Mouse (Mus musculus): ENCODE results near the gene Gm3752. TPM values are rescaled to one million over a fixed set of nuclear protein-coding genes. Genes with fewer than 3 reads are reported as not detected.
"Not testable (repeated sequence)": the region's sequence is repeated elsewhere in the genome, so short reads cannot be mapped to it uniquely, and the experiment has no call there.

The Gm3752 gene
- polyA plus RNA-seq (2012; rRNA removed): 0.55 and 1.7 TPM in 2 replicates

DNA sequence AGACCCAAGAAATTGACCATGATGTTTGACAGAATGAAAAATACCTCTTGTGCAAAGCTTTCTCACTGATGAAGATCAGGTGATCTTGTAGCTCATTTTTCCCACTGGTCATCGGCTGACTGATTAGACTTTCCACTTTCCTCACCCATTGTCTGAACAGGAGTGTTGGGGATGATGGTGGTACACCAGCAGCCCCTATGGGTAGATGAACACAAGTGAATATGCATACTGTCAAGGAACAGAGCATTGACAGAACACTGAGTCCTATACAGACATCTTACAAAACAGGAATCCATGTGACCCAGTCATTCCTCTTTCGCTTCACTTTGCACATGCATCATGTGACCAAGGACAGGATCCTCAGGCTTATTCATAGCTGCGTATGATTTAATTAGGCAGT lies at the start of gene Gm3752:
Gm3752 (minus strand) TSS at position 101 of the 400 bp plus-strand sequence.
- H3K36me3 ChIP-seq (ENCODE audit: control insufficient read depth, insufficient read depth, low read length); H3K27ac ChIP-seq (ENCODE audit: control insufficient read depth, insufficient read depth, low read depth, low read length); H3K4me3 ChIP-seq (ENCODE audit: control insufficient read depth, low read depth, low read length); H3K4me1 ChIP-seq (ENCODE audit: control insufficient read depth, insufficient read depth, low read length); H3K27me3 ChIP-seq (ENCODE audit: control insufficient read depth, insufficient read depth, low read length): not testable (repeated sequence)

DNA sequence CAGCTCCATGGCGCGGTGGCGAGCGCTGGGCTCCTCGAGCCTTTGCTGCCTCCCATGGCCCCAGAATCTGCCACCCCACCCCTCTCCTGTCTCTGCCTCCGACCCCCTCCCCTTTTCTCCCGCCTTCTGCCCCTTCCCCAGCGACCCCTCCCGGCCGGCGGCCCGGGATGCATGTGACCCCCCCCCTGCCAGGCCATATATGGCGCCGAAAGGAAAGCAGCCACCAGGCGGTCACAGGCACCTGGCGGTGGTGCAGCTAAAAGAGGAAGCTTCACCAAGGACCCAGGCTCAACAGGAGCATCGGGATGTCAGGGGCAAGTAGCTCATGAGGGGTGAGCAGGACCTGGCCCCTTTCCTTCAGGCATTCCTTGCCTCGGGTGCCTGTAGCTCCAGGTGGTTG lies 5.2 kb upstream of the Gm3752 start:
- H3K27ac ChIP-seq (ENCODE audit: control insufficient read depth, insufficient read depth, low read depth, low read length); H3K27me3 ChIP-seq (ENCODE audit: control insufficient read depth, insufficient read depth, low read length); H3K4me1 ChIP-seq (ENCODE audit: control insufficient read depth, insufficient read depth, low read length); H3K36me3 ChIP-seq (ENCODE audit: control insufficient read depth, insufficient read depth, low read length); H3K4me3 ChIP-seq (ENCODE audit: control insufficient read depth, low read depth, low read length): not testable (repeated sequence)

DNA sequence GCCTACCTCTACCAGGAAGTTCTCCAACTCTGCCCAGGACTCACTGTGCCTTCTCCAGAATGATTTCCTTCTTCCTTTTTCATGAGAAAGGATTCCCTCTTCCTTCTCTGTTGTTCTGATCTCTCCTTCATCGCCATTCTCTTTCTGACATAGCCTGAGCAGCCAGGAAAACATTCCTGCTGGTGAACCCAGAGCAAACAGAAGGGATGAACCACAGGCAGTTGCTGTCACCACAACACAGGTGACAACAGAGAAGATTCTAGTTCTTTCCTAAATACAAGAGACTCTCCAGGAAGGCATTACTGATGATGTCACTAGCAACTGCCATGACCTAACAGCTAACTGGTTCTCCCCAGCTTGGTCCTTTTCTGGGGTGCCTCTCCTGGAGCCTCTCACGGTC lies 32.7 kb downstream of the Gm3752 start, which contains the start of gene Gm3755:
Gm3755 (minus strand) TSS at position 101 of the 400 bp plus-strand sequence.
- not testable (repeated sequence) for H3K4me1 ChIP-seq (ENCODE audit: control insufficient read depth, insufficient read depth, low read length); H3K27ac ChIP-seq (ENCODE audit: control insufficient read depth, insufficient read depth, low read depth, low read length); H3K4me3 ChIP-seq (ENCODE audit: control insufficient read depth, low read depth, low read length); H3K36me3 ChIP-seq (ENCODE audit: control insufficient read depth, insufficient read depth, low read length); H3K27me3 ChIP-seq (ENCODE audit: control insufficient read depth, insufficient read depth, low read length)

DNA sequence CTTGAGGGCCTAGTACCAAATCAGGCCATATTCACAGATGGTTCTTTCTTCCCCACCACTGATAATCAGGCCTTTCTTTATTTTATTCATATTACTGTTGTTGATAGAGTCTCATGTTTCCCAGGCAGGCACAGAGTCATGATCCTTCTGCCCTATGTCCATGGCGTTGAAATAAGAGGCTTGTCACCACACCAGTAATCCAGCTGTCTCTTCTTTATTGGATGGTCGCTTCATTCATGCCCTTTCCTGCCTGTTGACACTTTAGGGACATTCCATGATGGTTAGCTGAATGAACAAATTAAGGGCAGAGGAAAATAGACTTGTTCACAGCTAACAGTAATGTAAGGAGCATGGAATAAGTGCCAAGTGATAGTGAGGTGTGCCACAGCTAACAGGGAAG lies 61.1 kb downstream of the Gm3752 start:
- H3K27ac ChIP-seq (ENCODE audit: control insufficient read depth, insufficient read depth, low read depth, low read length); H3K27me3 ChIP-seq (ENCODE audit: control insufficient read depth, insufficient read depth, low read length); H3K4me1 ChIP-seq (ENCODE audit: control insufficient read depth, insufficient read depth, low read length); H3K4me3 ChIP-seq (ENCODE audit: control insufficient read depth, low read depth, low read length); H3K36me3 ChIP-seq (ENCODE audit: control insufficient read depth, insufficient read depth, low read length): not testable (repeated sequence)

Other genes with a start within 250 kb of the Gm3752 start
- gene Gm3727, start 219.0 kb downstream of the Gm3752 start, polyA plus RNA-seq (2012; rRNA removed): 1.6 TPM in 1 of 2 replicates, not detected in the other
- 1.8 and 2.4 TPM in 2 replicates for gene Gm3739, start 168.7 kb downstream of the Gm3752 start, polyA plus RNA-seq (2012; rRNA removed)
- gene Gm5797, start 151.4 kb downstream of the Gm3752 start, polyA plus RNA-seq (2012; rRNA removed): 7.4 and 8.1 TPM in 2 replicates
- gene Gm8374, start 118.6 kb downstream of the Gm3752 start, polyA plus RNA-seq (2012; rRNA removed): 0.97 and 1.6 TPM in 2 replicates
- 0.33 and 0.71 TPM in 2 replicates for gene Gm3755, start 32.8 kb downstream of the Gm3752 start, polyA plus RNA-seq (2012; rRNA removed)
- gene Gm3558, start 84.8 kb upstream of the Gm3752 start, polyA plus RNA-seq (2012; rRNA removed): 1.0 and 1.8 TPM in 2 replicates
- gene Gm10338, start 111.8 kb upstream of the Gm3752 start, polyA plus RNA-seq (2012; rRNA removed): 12.1 and 15.5 TPM in 2 replicates
- not detected in 2 replicates for gene Gm10128, start 160.2 kb upstream of the Gm3752 start, polyA plus RNA-seq (2012; rRNA removed)